Mouse (Mus musculus): ENCODE data around the gene Clic3. TPM values are rescaled to one million over a fixed set of nuclear protein-coding genes. Genes with fewer than 3 reads are reported as not detected.

The Clic3 gene
- under 1 TPM; 0.15 to 0.94 TPM for polyA plus RNA-seq (2012; fragmentation: generic; extraction: Trizol)

GRCm38 (mm10) chr2:25456205-25456953 lies at the start of gene Clic3:
Gene Clic3 (plus strand): TSS chr2:25456838.

GRCm38 (mm10) chr2:25422587-25423410 lies 33.8 kb upstream of the Clic3 start, which contains the start of gene Fut7:
Gene Fut7 (plus strand): TSS chr2:25423267.

GRCm38 (mm10) chr2:25428442-25429236 lies 28.0 kb upstream of the Clic3 start, which contains the start of gene Abca2:
Gene Abca2 (plus strand): TSS chr2:25428703.

GRCm38 (mm10) chr2:25460551-25461309 lies 4.1 kb downstream of the Clic3 start, which contains the start of gene Paxx:
Gene Paxx (minus strand): TSS chr2:25461094.

GRCm38 (mm10) chr2:25469969-25470368 lies 13.3 kb downstream of the Clic3 start, which contains the start of gene Ptgds:
Gene Ptgds (minus strand): TSS chr2:25470046.

GRCm38 (mm10) chr2:25493476-25493961 lies 36.9 kb downstream of the Clic3 start, which contains the start of gene Lcn12:
Gene Lcn12 (minus strand): TSS chr2:25493911.

GRCm38 (mm10) chr2:25500576-25501405 lies 44.2 kb downstream of the Clic3 start, which contains the start of gene Fbxw5:
Gene Fbxw5 (plus strand): TSS chr2:25500750.

GRCm38 (mm10) chr2:25501593-25502486 lies 45.2 kb downstream of the Clic3 start, which contains the start of gene C8g:
Gene C8g (minus strand): TSS chr2:25501719.

Other genes with a start within 250 kb of the Clic3 start
- 10 to 100 TPM; 29.0 to 67.4 TPM for gene Nelfb, start 245.3 kb upstream of the Clic3 start, polyA plus RNA-seq (2012; fragmentation: generic; extraction: Trizol)
- under 1 TPM in 1 of 2 experiments, not detected in 1; 0.02 TPM for gene Stpg3, start 242.2 kb upstream of the Clic3 start, polyA plus RNA-seq (2012; fragmentation: generic; extraction: Trizol)
- gene Fam166a, start 238.1 kb upstream of the Clic3 start, polyA plus RNA-seq (2012; fragmentation: generic; extraction: Trizol) = 1 to 10 TPM in 1 of 2 experiments, not detected in 1; 1.6 TPM
- 100 to 1,000 TPM; 598 to 649 TPM for gene Tubb4b, start 232.1 kb upstream of the Clic3 start, polyA plus RNA-seq (2012; fragmentation: generic; extraction: Trizol)
- gene Slc34a3, start 222.5 kb upstream of the Clic3 start, polyA plus RNA-seq (2012; fragmentation: generic; extraction: Trizol) = not detected
- not detected for gene Rnf224, start 220.1 kb upstream of the Clic3 start, polyA plus RNA-seq (2012; fragmentation: generic; extraction: Trizol)
- not detected for gene Rnf208, start 214.6 kb upstream of the Clic3 start, polyA plus RNA-seq (2012; fragmentation: generic; extraction: Trizol)
- under 1 TPM; 0.08 to 0.35 TPM for gene Cysrt1, start 214.4 kb upstream of the Clic3 start, polyA plus RNA-seq (2012; fragmentation: generic; extraction: Trizol)
- gene AL732309.1, start 210.0 kb upstream of the Clic3 start, polyA plus RNA-seq (2012; fragmentation: generic; extraction: Trizol) = 1 to 10 TPM; 2.2 to 6.1 TPM
- gene Tmem203, start 201.4 kb upstream of the Clic3 start, polyA plus RNA-seq (2012; fragmentation: generic; extraction: Trizol) = 10 to 100 TPM; 38.1 to 48.4 TPM
- 10 to 100 TPM; 10.9 to 14.3 TPM for gene Tprn, start 194.2 kb upstream of the Clic3 start, polyA plus RNA-seq (2012; fragmentation: generic; extraction: Trizol)
- 100 to 1,000 TPM; 140 to 186 TPM for gene Ssna1, start 184.4 kb upstream of the Clic3 start, polyA plus RNA-seq (2012; fragmentation: generic; extraction: Trizol)
- 100 to 1,000 TPM in 1 of 2 experiments, 10 to 100 TPM in 1; 98.4 to 128 TPM for gene Anapc2, start 184.4 kb upstream of the Clic3 start, polyA plus RNA-seq (2012; fragmentation: generic; extraction: Trizol)
- not detected for gene Tmem210, start 168.7 kb upstream of the Clic3 start, polyA plus RNA-seq (2012; fragmentation: generic; extraction: Trizol)
- not detected for gene Lrrc26, start 166.9 kb upstream of the Clic3 start, polyA plus RNA-seq (2012; fragmentation: generic; extraction: Trizol)
- gene Grin1, start 137.7 kb upstream of the Clic3 start, polyA plus RNA-seq (2012; fragmentation: generic; extraction: Trizol) = under 1 TPM; under 0.01 to 0.06 TPM
- 10 to 100 TPM; 16.1 to 49.7 TPM for gene Man1b1, start 124.5 kb upstream of the Clic3 start, polyA plus RNA-seq (2012; fragmentation: generic; extraction: Trizol)
- gene Dpp7, start 100.5 kb upstream of the Clic3 start, polyA plus RNA-seq (2012; fragmentation: generic; extraction: Trizol) = 10 to 100 TPM; 31.1 to 38.1 TPM
- 100 to 1,000 TPM; 149 to 433 TPM for gene Uap1l1, start 91.2 kb upstream of the Clic3 start, polyA plus RNA-seq (2012; fragmentation: generic; extraction: Trizol)
- gene Sapcd2, start 84.5 kb upstream of the Clic3 start, polyA plus RNA-seq (2012; fragmentation: generic; extraction: Trizol) = 10 to 100 TPM; 18.0 to 25.7 TPM
- under 1 TPM in 1 of 2 experiments, not detected in 1; 0.12 TPM for gene Entpd2, start 61.0 kb upstream of the Clic3 start, polyA plus RNA-seq (2012; fragmentation: generic; extraction: Trizol)
- 100 to 1,000 TPM; 183 to 212 TPM for gene Npdc1, start 57.5 kb upstream of the Clic3 start, polyA plus RNA-seq (2012; fragmentation: generic; extraction: Trizol)
- gene Fut7, start 33.6 kb upstream of the Clic3 start, polyA plus RNA-seq (2012; fragmentation: generic; extraction: Trizol) = under 1 TPM; 0.13 to 0.42 TPM
- 10 to 100 TPM in 1 of 2 experiments, 1 to 10 TPM in 1; 4.8 to 13.4 TPM for gene Abca2, start 28.1 kb upstream of the Clic3 start, polyA plus RNA-seq (2012; fragmentation: generic; extraction: Trizol)
- 10 to 100 TPM; 25.6 to 61.9 TPM for gene Paxx, start 4.3 kb downstream of the Clic3 start, polyA plus RNA-seq (2012; fragmentation: generic; extraction: Trizol)
- gene Ptgds, start 13.2 kb downstream of the Clic3 start, polyA plus RNA-seq (2012; fragmentation: generic; extraction: Trizol) = under 1 TPM; 0.07 to 0.30 TPM
- not detected for gene Lcn12, start 37.1 kb downstream of the Clic3 start, polyA plus RNA-seq (2012; fragmentation: generic; extraction: Trizol)
- gene Fbxw5, start 43.9 kb downstream of the Clic3 start, polyA plus RNA-seq (2012; fragmentation: generic; extraction: Trizol) = 10 to 100 TPM; 24.9 to 52.5 TPM
- 1 to 10 TPM in 1 of 2 experiments, under 1 TPM in 1; 0.85 to 9.2 TPM for gene C8g, start 44.9 kb downstream of the Clic3 start, polyA plus RNA-seq (2012; fragmentation: generic; extraction: Trizol)
- gene Traf2, start 90.1 kb downstream of the Clic3 start, polyA plus RNA-seq (2012; fragmentation: generic; extraction: Trizol) = 10 to 100 TPM; 29.4 to 32.2 TPM
- 100 to 1,000 TPM; 602 to 888 TPM for gene Edf1, start 101.0 kb downstream of the Clic3 start, polyA plus RNA-seq (2012; fragmentation: generic; extraction: Trizol)
- 1 to 10 TPM in 1 of 2 experiments, under 1 TPM in 1; 0.09 to 1.1 TPM for gene Mamdc4, start 118.0 kb downstream of the Clic3 start, polyA plus RNA-seq (2012; fragmentation: generic; extraction: Trizol)
- 100 to 1,000 TPM; 104 to 192 TPM for gene Phpt1, start 118.4 kb downstream of the Clic3 start, polyA plus RNA-seq (2012; fragmentation: generic; extraction: Trizol)
- gene Ajm1, start 124.9 kb downstream of the Clic3 start, polyA plus RNA-seq (2012; fragmentation: generic; extraction: Trizol) = 1 to 10 TPM in 1 of 2 experiments, under 1 TPM in 1; 0.04 to 1.9 TPM
- gene Rabl6, start 151.7 kb downstream of the Clic3 start, polyA plus RNA-seq (2012; fragmentation: generic; extraction: Trizol) = 10 to 100 TPM; 38.7 to 57.3 TPM
- gene Ccdc183, start 160.8 kb downstream of the Clic3 start, polyA plus RNA-seq (2012; fragmentation: generic; extraction: Trizol) = 1 to 10 TPM in 1 of 2 experiments, under 1 TPM in 1; 0.82 to 1.3 TPM
- 1 to 10 TPM; 5.8 to 8.5 TPM for gene Tmem141, start 165.2 kb downstream of the Clic3 start, polyA plus RNA-seq (2012; fragmentation: generic; extraction: Trizol)
- under 1 TPM; 0.09 to 0.51 TPM for gene Fcna, start 171.2 kb downstream of the Clic3 start, polyA plus RNA-seq (2012; fragmentation: generic; extraction: Trizol)
- gene Lcn8, start 196.3 kb downstream of the Clic3 start, polyA plus RNA-seq (2012; fragmentation: generic; extraction: Trizol) = not detected
- not detected for gene Lcn5, start 201.1 kb downstream of the Clic3 start, polyA plus RNA-seq (2012; fragmentation: generic; extraction: Trizol)
- not detected for gene Lcn6, start 219.9 kb downstream of the Clic3 start, polyA plus RNA-seq (2012; fragmentation: generic; extraction: Trizol)
- gene Lcn10, start 225.9 kb downstream of the Clic3 start, polyA plus RNA-seq (2012; fragmentation: generic; extraction: Trizol) = not detected
- not detected for gene Obp2a, start 243.2 kb downstream of the Clic3 start, polyA plus RNA-seq (2012; fragmentation: generic; extraction: Trizol)
- not detected for gene Bmyc, start 249.9 kb downstream of the Clic3 start, polyA plus RNA-seq (2012; fragmentation: generic; extraction: Trizol)